Mouse (Mus musculus) forebrain, embryonic 10.5 days (tissue): ENCODE results near the gene Arhgap28. TPM values are rescaled to one million over a fixed set of nuclear protein-coding genes. Genes with fewer than 3 reads are reported as not detected.
A peak's percentile ranks its signal among the peaks of the same experiment; 100 is the strongest.

Source experiments
- DNase-seq: peaks from one replicate; pipeline ENCODE4 v3.0.0-alpha.2; 2017; ENCODE audit warnings: low spot score; ENCODE audit errors: extremely low spot score
- H3K27ac ChIP-seq: fragments of 300-500 bp; sonication (generic); 2 replicates; pipeline ENCODE4 v1.5.1; 2016; ENCODE audit warnings: mild to moderate bottlenecking
- H3K27me3 ChIP-seq: fragments of 300-500 bp; sonication (generic); 2 replicates; pipeline ENCODE4 v1.6.1; 2016; ENCODE audit warnings: mild to moderate bottlenecking; ENCODE audit not compliant: poor library complexity, severe bottlenecking
- H3K36me3 ChIP-seq: fragments of 300-500 bp; sonication (generic); replicated peaks from 2 replicates; pipeline ENCODE4 v1.6.1; 2016; ENCODE audit warnings: mild to moderate bottlenecking, moderate library complexity
- H3K4me1 ChIP-seq: fragments of 300-500 bp; sonication (generic); 2 replicates; pipeline ENCODE4 v1.6.1; 2016
- H3K4me3 ChIP-seq: fragments of 300-500 bp; sonication (generic); 2 replicates; pipeline ENCODE4 v1.5.1; 2016; ENCODE audit warnings: mild to moderate bottlenecking, moderate library complexity
- H3K9me3 ChIP-seq: fragments of 300-500 bp; sonication (generic); 2 replicates; pipeline ENCODE4 v1.6.1; 2016; ENCODE audit warnings: mild to moderate bottlenecking, moderate library complexity
- WGBS: fragments of 180-500 bp; shearing (Covaris S2); methylation state at CpG from one replicate; pipeline ENCODE4 v1.1.7; 2016; 5-methylcytosine and 5-hydroxymethylcytosine counted together
- polyA plus RNA-seq: library from polyadenylated mRNA; unstranded; fragments of >200 nt; fragmentation: Nextera tagmentation; extraction: Ambion mirVana; gene quantifications from 2 replicates; pipeline ENCODE4 v1.2.1, GENCODE M21; 2016

Gene Arhgap28
- polyA plus RNA-seq, 1 experiment from 2014 or later = 28.0 TPM

GRCm38 (mm10) chr17:67950523-67951213 lies 53.3 kb downstream of the Arhgap28 start:
- DNase-seq = no peak
- H3K27ac ChIP-seq = peak overlapping the region; percentile 78
- H3K9me3 ChIP-seq = no peaks in the 10 kb centered on the region
- no peaks in the 10 kb centered on the region for H3K27me3 ChIP-seq
- WGBS = 58% methylated on average over 11 of the region's 11 CpGs
- H3K4me1 ChIP-seq = peaks cover 46% of the 10 kb centered on the region
- H3K36me3 ChIP-seq = 0 out of 2 replicates have a peak, but pooled peaks cover 3% of the 10 kb centered on the region
- H3K4me3 ChIP-seq = peak overlapping the region; percentile 32

GRCm38 (mm10) chr17:67948601-67949000 lies 55.3 kb downstream of the Arhgap28 start:
- Histone ChIP-seq H3K9me3 (no peaks in the 10 kb centered on the region), H3K4me3 (no peak overlapping the region), H3K27ac (no peak overlapping the region), H3K27me3 (no peaks in the 10 kb centered on the region), H3K4me1 (peaks cover 39% of the 10 kb centered on the region), H3K36me3 (0 out of 2 replicates have a peak, but pooled peaks cover 3% of the 10 kb centered on the region)
- 80% methylated on average over 5 of the region's 5 CpGs for WGBS
- DNase-seq = no peak

GRCm38 (mm10) chr17:67945453-67945852 lies 58.5 kb downstream of the Arhgap28 start:
- peak overlapping the region; percentile 20; the same call in 1 of the 2 replicates for H3K27ac ChIP-seq
- 0 out of 2 replicates have a peak, but pooled peaks cover 3% of the 10 kb centered on the region for H3K36me3 ChIP-seq
- peaks cover 18% of the 10 kb centered on the region for H3K4me1 ChIP-seq
- WGBS = 79% methylated on average over 7 of the region's 7 CpGs
- no peak for DNase-seq
- no peaks in the 10 kb centered on the region for H3K9me3 ChIP-seq
- no peak overlapping the region for H3K4me3 ChIP-seq
- H3K27me3 ChIP-seq = no peaks in the 10 kb centered on the region

GRCm38 (mm10) chr17:67944256-67944655 lies 59.7 kb downstream of the Arhgap28 start:
- no peaks in the 10 kb centered on the region for H3K27me3 ChIP-seq
- 0 out of 2 replicates have a peak, but pooled peaks cover 3% of the 10 kb centered on the region for H3K36me3 ChIP-seq
- WGBS = 93% methylated on average over 7 of the region's 7 CpGs
- H3K4me1 ChIP-seq = peaks cover 16% of the 10 kb centered on the region
- no peak for DNase-seq
- H3K27ac ChIP-seq = no peak overlapping the region
- no peak overlapping the region for H3K4me3 ChIP-seq
- no peaks in the 10 kb centered on the region for H3K9me3 ChIP-seq

- no peak overlapping the region for H3K27ac ChIP-seq
- peaks cover 18% of the 10 kb centered on the region for H3K4me1 ChIP-seq
- DNase-seq = no peak
- H3K9me3 ChIP-seq = no peaks in the 10 kb centered on the region
- no peak overlapping the region for H3K4me3 ChIP-seq
- 92% methylated on average over 6 of the region's 6 CpGs for WGBS
- no peaks in the 10 kb centered on the region for H3K27me3 ChIP-seq
- no peaks in the 10 kb centered on the region for H3K36me3 ChIP-seq
These were observed 62.9 kb downstream of the Arhgap28 start for GRCm38 (mm10) chr17:67941026-67941425.

GRCm38 (mm10) chr17:67937050-67937449 lies 66.9 kb downstream of the Arhgap28 start:
- peaks cover 17% of the 10 kb centered on the region for H3K36me3 ChIP-seq
- no peaks in the 10 kb centered on the region for H3K27me3 ChIP-seq
- WGBS = 96% methylated on average over 3 of the region's 3 CpGs
- H3K4me1 ChIP-seq = peaks cover 9% of the 10 kb centered on the region
- H3K4me3 ChIP-seq = no peak overlapping the region
- no peaks in the 10 kb centered on the region for H3K9me3 ChIP-seq
- no peak for DNase-seq
- no peak overlapping the region for H3K27ac ChIP-seq

- H3K27me3 ChIP-seq = no peaks in the 10 kb centered on the region
- H3K4me1 ChIP-seq = peaks cover 9% of the 10 kb centered on the region
These were observed 68.4 kb downstream of the Arhgap28 start for GRCm38 (mm10) chr17:67935556-67935955.

GRCm38 (mm10) chr17:67931396-67931795 lies 72.5 kb downstream of the Arhgap28 start:
- Histone ChIP-seq H3K4me3 (no peak overlapping the region), H3K4me1 (no peaks in the 10 kb centered on the region), H3K9me3 (no peaks in the 10 kb centered on the region), H3K27ac (no peak overlapping the region), H3K27me3 (no peaks in the 10 kb centered on the region), H3K36me3 (peaks cover 17% of the 10 kb centered on the region)
- DNase-seq = no peak
- 87% methylated on average over 6 of the region's 6 CpGs for WGBS

More at GRCm38 (mm10) chr17:67935556-67935955, 68.4 kb downstream of the Arhgap28 start:
- no peak for DNase-seq
- no peaks in the 10 kb centered on the region for H3K9me3 ChIP-seq
- H3K4me3 ChIP-seq = no peak overlapping the region
- 92% methylated on average over 4 of the region's 4 CpGs for WGBS
- H3K27ac ChIP-seq = no peak overlapping the region
- H3K36me3 ChIP-seq = peaks cover 17% of the 10 kb centered on the region

- no peak overlapping the region for H3K27ac ChIP-seq
- H3K36me3 ChIP-seq = peaks cover 17% of the 10 kb centered on the region
- WGBS = 91% methylated on average over 3 of the region's 3 CpGs
- no peak for DNase-seq
- no peaks in the 10 kb centered on the region for H3K9me3 ChIP-seq
- H3K4me3 ChIP-seq = no peak overlapping the region
- no peaks in the 10 kb centered on the region for H3K27me3 ChIP-seq
- H3K4me1 ChIP-seq = no peaks in the 10 kb centered on the region
These were observed 73.0 kb downstream of the Arhgap28 start for GRCm38 (mm10) chr17:67930957-67931356.

GRCm38 (mm10) chr17:67930467-67930866 lies 73.5 kb downstream of the Arhgap28 start:
- H3K36me3 ChIP-seq = peaks cover 17% of the 10 kb centered on the region
- H3K4me1 ChIP-seq = no peaks in the 10 kb centered on the region
- DNase-seq = no peak
- H3K27ac ChIP-seq = no peak overlapping the region
- no peaks in the 10 kb centered on the region for H3K9me3 ChIP-seq
- H3K4me3 ChIP-seq = no peak overlapping the region
- no peaks in the 10 kb centered on the region for H3K27me3 ChIP-seq
- WGBS = 91% methylated on average over 3 of the region's 3 CpGs

GRCm38 (mm10) chr17:67928280-67928679 lies 75.6 kb downstream of the Arhgap28 start:
- peaks cover 9% of the 10 kb centered on the region for H3K36me3 ChIP-seq
- no peaks in the 10 kb centered on the region for H3K4me1 ChIP-seq
- H3K4me3 ChIP-seq = no peak overlapping the region
- no peak for DNase-seq
- WGBS = 86% methylated on average over 6 of the region's 6 CpGs
- no peaks in the 10 kb centered on the region for H3K9me3 ChIP-seq
- no peak overlapping the region for H3K27ac ChIP-seq
- no peaks in the 10 kb centered on the region for H3K27me3 ChIP-seq

GRCm38 (mm10) chr17:67927864-67928263 lies 76.1 kb downstream of the Arhgap28 start:
- Histone ChIP-seq H3K27me3 (no peaks in the 10 kb centered on the region), H3K4me3 (no peak overlapping the region), H3K4me1 (no peaks in the 10 kb centered on the region), H3K36me3 (peaks cover 5% of the 10 kb centered on the region), H3K27ac (no peak overlapping the region), H3K9me3 (no peaks in the 10 kb centered on the region)
- 93% methylated on average over 8 of the region's 8 CpGs for WGBS
- no peak for DNase-seq

- Histone ChIP-seq H3K36me3 (peaks cover 2% of the 10 kb centered on the region), H3K4me1 (no peaks in the 10 kb centered on the region), H3K9me3 (peaks cover 2% of the 10 kb centered on the region; the same call in 1 of the 2 replicates), H3K27ac (no peak overlapping the region), H3K4me3 (no peak overlapping the region), H3K27me3 (no peaks in the 10 kb centered on the region)
- 83% methylated on average over 7 of the region's 7 CpGs for WGBS
- no peak for DNase-seq
These were observed 84.0 kb downstream of the Arhgap28 start for GRCm38 (mm10) chr17:67919959-67920358.
